Mouse (Mus musculus) adrenal gland, postnatal 14 days (tissue): Measurements from ENCODE around the gene Ccdc57. TPM values are rescaled to one million over a fixed set of nuclear protein-coding genes. Genes with fewer than 3 reads are reported as not detected.
"Not testable (repeated sequence)": the region's sequence is repeated elsewhere in the genome, so short reads cannot be mapped to it uniquely, and the experiment has no call there.

Experiments
- DNase-seq: peaks from one replicate; pipeline ENCODE4 v3.0.0; 2021; ENCODE audit warnings: mixed read lengths
- total RNA-seq: library from RNA; stranded (reverse); gene quantifications from 2 replicates; pipeline ENCODE4 v1.2.3, GENCODE M21; 2021

The Ccdc57 gene
- total RNA-seq, 1 experiment from 2014 or later: 17.7 TPM

- DNase-seq: no peak
These were observed 112.1 kb downstream of the Ccdc57 start for GRCm38 (mm10) chr11:120820546-120820945.

- no peak for DNase-seq
These were observed 113.1 kb downstream of the Ccdc57 start for GRCm38 (mm10) chr11:120819556-120819955.

GRCm38 (mm10) chr11:120818251-120818650 is 114.4 kb downstream of the Ccdc57 start:
- no peak for DNase-seq

GRCm38 (mm10) chr11:120817358-120817757 is 115.3 kb downstream of the Ccdc57 start:
- DNase-seq: no peak

- DNase-seq: no peak
These were observed 120.6 kb downstream of the Ccdc57 start for GRCm38 (mm10) chr11:120812068-120812467.

GRCm38 (mm10) chr11:120808010-120808409 is 124.7 kb downstream of the Ccdc57 start:
- peak; percentile 71 for DNase-seq

GRCm38 (mm10) chr11:120805375-120806298 is 127.0 kb downstream of the Ccdc57 start:
- DNase-seq: no peak

- no peak for DNase-seq
These were observed 127.9 kb downstream of the Ccdc57 start for GRCm38 (mm10) chr11:120804769-120805168.

GRCm38 (mm10) chr11:120804274-120804673 is 128.4 kb downstream of the Ccdc57 start:
- DNase-seq: no peak

GRCm38 (mm10) chr11:120800061-120800904 is 132.4 kb downstream of the Ccdc57 start:
- peak; percentile 94 for DNase-seq

GRCm38 (mm10) chr11:120799316-120799890 is 133.3 kb downstream of the Ccdc57 start:
- no peak for DNase-seq

GRCm38 (mm10) chr11:120798244-120798643 is 134.4 kb downstream of the Ccdc57 start:
- DNase-seq: no peak

GRCm38 (mm10) chr11:120796614-120796946 is 136.1 kb downstream of the Ccdc57 start:
- DNase-seq: no peak

GRCm38 (mm10) chr11:120795756-120796613 is 136.7 kb downstream of the Ccdc57 start, which contains the start of gene Dus1l:
Dus1l (minus strand) TSS chr11:120796403.
- DNase-seq: peak; percentile 98

- no peak for DNase-seq
These were observed 140.0 kb downstream of the Ccdc57 start for GRCm38 (mm10) chr11:120792652-120793051.

- DNase-seq: no peak
These were observed 142.9 kb downstream of the Ccdc57 start for GRCm38 (mm10) chr11:120789810-120790209.

- no peak for DNase-seq
These were observed 143.3 kb downstream of the Ccdc57 start for GRCm38 (mm10) chr11:120789355-120789754.

- not testable (repeated sequence) for DNase-seq
These were observed 144.2 kb downstream of the Ccdc57 start for GRCm38 (mm10) chr11:120788460-120788859.

GRCm38 (mm10) chr11:120785145-120785544 is 147.5 kb downstream of the Ccdc57 start:
- DNase-seq: peak; percentile 9

GRCm38 (mm10) chr11:120784064-120784791 is 148.4 kb downstream of the Ccdc57 start, which contains the start of the genes Rfng and Gps1:
Rfng (minus strand) TSS chr11:120784207.
Gps1 (plus strand) TSS chr11:120784272.
- DNase-seq: peak; percentile 91
